Mouse (Mus musculus): ENCODE data around the gene Sept3.

The Sept3 gene

DNA sequence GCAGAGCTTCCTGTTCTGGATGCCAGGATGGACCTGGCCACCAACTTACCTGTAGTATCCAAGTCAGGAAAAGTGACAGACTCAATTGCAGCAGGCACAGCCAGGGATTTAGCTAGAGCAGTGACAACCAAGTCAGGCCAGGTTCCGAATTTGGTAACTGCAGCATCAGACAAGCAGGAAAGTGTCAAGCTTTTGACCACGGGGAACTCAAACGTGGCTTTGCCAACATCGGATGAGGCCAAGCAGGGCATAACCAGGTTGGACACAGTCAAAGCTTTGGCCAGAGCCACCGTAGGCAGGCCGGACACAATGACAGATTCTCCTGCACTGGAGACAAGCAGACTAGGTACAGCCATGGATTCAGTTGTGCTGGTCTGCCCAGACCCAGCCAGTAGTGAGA, 2.4 kb upstream of the Sept3 start:
- DNase-seq (ENCODE audit: low spot score): no peak

DNA sequence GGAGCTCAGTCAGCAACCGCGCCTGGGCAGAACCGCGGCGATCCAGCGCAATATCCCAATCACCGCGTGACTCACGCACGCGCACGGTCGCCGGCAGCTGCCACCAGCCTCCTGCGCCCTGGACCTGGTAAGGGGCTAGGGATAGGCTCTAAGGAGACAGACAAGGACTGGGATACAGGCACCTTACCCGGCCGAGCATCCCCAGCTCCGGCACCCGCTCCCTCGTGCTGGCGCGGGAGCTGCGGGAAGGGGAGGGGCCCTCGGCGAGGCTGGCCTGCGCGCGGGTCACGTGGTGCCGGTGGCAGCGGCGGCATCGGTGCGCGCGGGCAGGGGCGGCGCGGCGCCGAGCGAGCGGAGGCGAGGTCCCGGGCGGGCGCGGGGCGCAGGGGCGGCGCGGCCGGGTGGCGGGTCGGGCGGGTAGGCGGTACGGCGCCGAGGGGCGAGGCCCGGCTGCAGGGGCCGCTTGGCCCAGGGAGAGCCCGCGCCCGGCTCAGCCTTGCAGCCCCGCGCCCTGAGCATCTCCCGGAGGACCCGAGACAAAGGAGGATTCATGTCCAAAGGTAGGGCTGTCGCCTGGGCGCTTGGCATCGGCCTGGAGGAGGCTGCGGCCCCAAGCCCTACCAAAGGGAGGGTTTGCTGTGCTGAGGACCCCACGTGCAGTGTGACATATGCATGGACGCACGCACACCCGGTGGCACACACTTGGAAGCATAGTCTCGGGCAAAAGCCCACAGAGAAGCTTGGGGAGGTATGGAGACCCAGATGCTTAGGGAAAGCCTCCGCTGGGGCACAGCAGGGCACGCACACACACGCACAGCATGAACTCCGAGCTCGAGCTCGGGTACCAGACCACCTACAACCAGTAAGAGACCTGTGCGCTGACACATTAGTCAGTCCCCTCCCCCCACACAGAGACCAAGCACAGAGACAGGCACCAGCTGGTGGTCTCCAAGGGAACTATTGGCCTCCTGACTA, 521 bp downstream of the Sept3 start:
- no peak for DNase-seq (ENCODE audit: low spot score)

DNA sequence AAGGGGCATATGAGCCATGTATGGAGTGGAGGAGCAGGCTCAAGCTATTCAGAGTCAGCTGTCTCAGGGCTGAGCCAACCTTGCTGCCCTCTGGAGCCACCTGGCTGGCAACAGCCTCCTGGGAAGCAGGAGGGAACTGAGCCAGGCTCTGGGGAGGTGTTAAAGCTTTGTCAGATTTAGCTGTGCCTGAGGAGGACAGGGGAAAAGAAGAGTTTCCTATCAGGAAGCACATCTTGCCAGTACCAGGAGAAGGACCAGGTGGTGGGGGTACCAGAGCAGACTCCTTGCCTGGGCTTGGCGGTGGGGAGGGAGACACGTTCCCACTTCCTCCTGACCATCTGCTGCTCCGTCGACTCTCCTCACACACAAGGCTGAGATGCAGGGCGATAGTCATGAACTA, 2.9 kb downstream of the Sept3 start:
- no peak for DNase-seq (ENCODE audit: low spot score)

DNA sequence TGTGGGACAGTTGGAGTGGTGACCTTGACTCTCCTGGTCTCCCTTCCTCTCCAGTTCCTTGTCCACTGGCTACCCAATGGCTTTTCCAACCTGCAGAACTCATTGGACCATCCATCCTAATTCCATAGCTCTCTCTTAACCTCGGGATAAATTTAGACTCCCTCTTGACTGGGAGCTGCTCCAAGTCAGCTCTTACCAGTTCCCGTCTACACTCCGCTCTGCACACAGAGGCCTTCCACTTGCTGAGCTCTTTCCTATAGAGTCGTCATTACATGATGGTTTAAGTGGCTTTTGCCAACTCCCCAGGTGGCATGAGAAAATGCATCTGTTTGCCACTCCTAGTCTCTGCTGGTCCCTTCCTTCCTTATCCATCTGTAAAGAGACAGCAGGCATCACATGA, 5.9 kb downstream of the Sept3 start:
- DNase-seq (ENCODE audit: low spot score): no peak

DNA sequence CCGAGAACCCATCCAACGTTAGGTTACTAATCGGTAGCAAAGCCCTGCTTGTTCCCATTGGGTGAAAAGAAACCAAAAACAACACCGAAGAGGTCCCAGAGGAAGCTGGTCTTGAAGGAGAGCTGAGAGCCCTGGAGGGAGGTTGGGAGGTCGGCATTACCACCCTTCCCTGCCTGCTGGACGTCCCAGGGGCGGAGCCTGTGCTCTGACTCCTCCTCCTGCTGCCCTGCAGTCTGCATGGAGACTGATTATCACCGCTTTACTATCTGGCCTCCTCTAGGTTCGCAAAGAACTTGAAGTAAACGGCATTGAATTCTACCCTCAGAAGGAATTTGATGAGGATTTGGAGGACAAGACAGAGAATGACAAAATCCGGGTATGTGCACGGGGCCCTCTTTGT, 11.5 kb downstream of the Sept3 start:
- DNase-seq (ENCODE audit: low spot score): no peak

DNA sequence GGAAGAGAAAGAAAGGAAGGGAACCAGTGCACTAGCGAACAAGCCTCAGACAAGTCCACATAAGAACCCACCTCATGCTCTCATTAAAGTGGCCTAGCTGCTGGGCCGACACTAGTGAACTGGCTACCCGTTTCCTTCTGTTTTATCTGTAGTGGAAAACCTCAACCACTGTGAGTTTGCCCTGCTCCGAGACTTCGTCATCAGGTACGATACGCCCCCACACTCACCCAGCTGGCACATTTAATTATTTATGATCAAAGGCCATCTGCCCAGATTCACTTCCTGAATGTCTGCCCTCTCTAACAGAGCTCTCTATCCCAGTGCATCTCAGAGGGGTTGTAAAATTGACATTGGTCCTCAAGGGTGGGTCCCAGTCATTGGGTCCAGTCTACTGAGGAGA, 15.6 kb downstream of the Sept3 start:
- no peak for DNase-seq (ENCODE audit: low spot score)

DNA sequence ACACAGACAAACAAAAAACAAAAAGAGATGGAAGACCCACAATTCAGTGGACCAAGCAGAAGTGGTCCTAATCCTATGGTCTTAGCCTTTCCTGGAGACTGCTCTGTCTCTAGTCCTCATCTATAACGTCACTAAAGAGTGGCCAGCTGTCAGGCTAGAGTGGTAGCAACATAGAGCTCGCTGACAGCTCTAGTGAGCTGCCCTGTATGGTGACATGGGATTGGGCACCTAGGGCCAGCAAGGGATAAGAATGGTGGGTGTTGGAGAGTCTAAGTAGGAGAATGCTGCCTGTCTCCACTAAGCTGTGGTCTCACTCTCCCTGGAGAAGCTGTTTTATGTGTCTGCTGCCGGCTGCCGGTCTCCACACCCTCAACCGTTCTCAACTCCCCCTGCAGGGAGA, 18.2 kb downstream of the Sept3 start:
- no peak for DNase-seq (ENCODE audit: low spot score)

DNA sequence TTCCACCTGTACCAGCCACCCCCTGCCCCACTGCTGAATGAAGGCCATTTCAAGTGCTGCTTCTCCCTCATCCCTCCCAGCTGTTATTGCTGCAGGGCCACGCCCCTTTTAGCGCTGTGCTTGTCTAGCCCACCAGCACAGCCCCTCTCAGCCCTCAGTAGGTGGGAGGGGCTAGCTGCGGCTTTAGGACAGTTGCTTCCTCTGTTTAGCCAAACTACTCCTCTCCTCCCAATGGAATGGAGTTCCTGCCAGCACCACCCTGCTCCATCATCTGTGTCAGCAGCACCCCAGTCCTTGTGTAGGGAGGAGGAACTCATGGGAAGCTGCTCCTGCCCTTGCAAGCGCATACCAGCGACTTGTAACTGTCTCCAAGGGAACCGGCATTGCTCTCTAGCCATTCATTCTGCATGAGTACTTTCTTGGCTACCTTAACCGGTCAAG, 18.6 kb downstream of the Sept3 start:
- DNase-seq (ENCODE audit: low spot score): no peak

DNA sequence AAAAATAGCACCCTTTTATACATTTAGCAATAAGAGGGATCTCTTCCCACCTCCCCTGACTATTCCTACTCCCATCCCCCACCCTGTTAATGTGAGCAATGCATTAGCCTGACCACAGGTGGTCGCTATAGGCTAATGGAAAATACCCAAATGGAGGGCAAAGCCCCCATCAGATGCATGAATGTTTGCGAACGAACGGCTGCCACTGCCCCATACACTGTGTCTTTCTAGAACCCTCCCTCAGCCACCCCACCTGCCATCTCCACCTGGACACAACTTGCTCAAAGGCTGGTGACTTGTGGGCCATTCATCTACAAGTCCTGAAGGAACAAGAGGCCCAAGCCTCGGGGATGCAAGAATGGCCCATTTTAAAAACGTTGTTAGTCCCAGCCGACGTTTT, 19.4 kb downstream of the Sept3 start:
- no peak for DNase-seq (ENCODE audit: low spot score)

DNA sequence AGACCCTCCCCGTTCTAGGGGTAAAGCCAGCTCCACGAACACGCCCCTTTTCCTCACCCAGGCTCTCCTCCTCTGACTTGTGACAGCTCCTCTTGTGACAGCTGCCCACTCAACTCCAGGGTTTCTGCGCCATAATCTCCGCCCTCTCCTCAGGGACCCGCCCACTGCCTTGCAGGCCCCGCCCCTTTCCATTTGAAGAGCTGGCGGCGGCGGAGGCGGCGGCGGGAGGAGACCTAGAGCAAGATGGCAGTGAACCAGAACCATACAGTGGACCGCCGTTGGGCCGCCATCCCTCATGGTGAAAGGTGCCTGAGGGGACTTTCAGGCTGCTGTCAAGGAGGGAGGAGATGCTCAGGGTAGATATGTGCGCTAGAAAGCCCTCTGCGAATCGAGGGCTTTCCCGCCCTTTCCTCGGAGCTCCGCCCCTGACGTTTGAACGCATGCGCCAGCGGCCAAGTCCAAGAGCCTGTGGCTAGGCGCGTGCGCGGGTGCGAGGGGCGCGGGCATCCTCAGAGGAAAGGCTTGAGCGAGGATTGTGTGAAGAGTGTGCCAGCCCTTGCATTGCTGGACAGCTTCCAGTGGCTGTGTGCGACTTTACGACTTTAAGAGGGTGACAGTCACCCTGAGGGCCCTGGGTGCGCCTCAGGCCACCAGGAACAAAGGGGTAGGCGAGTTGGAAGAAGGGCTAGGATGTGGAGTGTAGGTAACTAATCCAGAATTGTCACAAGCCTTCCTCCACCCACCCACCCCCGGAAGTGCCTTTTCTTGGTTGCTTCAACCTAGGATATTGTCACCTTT, 24.3 kb downstream of the Sept3 start, which contains the start of gene Wbp2nl:
Gene Wbp2nl (plus strand): TSS at position 191 of the 798 bp plus-strand sequence.
- DNase-seq (ENCODE audit: low spot score): no peak

DNA sequence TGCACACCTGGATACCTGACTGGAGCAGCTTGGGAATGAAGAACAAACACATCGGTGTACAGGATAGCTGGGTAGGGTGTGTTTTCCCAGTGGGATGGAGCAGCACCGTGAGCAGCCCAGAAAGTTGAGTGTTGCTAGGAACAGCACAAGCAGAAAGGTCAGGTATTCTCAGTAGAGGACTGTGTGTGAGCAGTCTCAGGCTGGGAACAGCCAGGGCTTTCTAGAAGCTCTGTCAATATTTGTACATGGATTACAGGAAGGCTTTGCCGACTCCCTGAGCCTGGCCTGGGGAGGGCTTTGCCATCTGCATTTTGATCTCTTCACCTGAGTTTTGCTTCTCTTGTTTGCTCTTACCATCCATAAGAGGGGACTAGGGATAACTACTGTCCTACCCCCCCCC, 32.4 kb downstream of the Sept3 start:
- DNase-seq (ENCODE audit: low spot score): no peak

DNA sequence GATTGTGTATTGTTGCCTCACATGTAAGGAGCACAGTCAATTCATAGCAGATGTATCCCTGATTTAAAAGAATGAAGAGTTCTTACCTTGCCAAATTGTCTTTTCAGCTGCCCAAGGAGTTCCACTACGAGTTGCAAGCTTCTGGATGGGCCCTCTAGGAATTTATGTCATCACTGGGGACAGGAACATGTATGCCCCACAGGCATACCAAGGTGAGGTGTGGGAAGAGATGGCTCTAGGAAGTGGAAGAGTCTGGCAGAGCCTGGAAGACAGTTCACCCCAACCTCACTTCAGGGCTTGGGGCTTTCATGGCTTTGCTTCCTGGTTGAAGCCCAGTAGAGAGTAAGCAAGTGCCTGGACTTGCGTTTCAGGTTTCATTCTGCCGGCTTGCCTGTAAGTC, 33.7 kb downstream of the Sept3 start:
- DNase-seq (ENCODE audit: low spot score): no peak

DNA sequence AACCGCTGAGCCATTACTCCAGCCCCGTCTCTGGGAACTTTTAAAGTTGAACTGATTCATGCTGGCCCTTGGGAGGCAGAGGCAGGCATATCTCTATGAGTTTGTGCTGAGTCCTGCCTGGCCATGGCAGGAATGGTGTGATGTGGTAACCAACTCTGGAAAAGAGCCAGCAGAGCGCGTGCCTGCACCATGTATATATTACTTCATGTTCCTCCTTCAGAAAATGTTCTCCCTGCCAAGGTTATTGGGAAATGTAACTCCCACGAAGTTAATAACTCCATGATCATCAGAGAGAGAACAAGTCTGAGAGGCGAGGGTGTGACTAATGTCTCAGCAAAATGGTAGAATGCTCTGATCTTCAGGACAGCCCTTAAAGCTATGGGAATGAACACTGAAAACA, 43.1 kb downstream of the Sept3 start:
- peak; percentile 54 for DNase-seq (ENCODE audit: low spot score)

DNA sequence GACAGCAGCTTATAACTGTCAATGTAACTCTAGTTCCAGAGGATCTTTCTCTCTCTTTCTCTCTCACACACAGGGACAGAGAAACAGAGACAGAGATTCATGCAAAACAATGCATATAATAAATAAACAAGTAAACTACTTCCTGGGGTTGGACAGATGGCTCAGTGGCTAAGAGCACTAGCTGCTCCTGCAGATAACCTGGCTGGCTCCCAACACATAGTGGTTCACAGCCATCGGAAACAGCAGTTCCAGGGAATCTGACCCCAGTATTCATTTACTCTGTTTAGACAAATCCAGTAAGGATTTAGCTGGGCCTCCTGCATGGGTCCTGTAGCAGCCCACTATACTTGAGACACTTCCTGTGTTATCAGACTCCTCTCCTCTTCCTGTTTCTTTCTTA, 44.9 kb downstream of the Sept3 start:
- DNase-seq (ENCODE audit: low spot score): no peak

DNA sequence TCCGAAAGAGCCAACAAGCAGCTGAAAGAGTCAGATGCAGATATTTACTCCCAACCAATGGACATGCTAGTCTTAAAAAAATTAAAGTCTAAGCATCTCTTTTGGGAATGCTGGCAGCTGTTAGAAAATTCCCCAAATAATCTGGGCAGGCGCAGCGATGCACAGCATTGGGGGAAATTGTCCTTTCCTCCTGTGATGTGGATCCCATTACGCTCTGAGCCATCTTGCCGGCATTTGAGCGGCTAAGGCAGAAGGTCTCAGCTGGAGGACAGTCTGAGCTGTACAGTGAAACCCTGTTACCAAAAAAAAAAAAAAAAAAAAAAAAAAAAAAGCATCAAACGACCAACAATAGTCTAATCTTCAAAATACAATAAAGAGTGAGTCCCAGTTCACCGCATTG, 47.5 kb downstream of the Sept3 start:
- DNase-seq (ENCODE audit: low spot score): no peak

DNA sequence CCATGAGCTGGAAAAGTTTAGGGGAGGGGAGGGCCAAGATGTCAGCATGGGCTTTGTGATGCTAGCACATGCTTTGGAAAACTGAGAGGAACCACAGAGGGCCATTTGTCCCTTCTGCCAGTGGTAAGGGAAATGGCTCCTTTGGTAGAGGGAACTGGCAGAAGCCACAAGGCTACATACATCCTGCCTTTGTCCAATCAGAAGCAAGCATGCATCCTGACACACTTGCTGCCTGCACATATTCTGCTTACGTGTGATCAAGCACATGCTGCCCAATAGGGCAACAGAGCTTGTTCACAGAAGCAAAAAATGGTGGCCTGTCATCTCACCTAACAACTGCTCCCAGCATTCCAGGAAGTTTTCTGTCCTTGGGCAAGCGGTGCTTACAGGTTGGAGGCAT, 50.7 kb downstream of the Sept3 start:
- no peak for DNase-seq (ENCODE audit: low spot score)

DNA sequence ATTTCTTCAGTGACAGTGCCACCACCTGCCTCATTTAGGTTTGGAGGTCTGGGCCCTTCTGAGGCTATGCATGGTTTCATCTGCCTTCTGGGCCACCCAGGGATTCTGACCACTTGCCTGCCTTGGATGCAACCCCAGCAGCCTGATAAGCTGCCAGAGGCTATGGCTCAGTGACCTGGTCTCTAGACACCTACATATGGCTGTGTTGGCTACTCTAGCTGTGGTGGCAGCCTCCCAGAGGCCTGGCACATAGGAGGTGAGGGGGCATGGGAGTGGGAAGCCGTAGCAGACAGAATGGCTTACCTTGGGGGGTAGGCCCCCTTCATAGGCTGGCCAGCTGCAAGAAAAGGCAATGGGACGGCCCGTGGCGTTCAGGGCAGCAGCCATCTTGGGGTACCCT, 60.5 kb downstream of the Sept3 start:
- no peak for DNase-seq (ENCODE audit: low spot score)

DNA sequence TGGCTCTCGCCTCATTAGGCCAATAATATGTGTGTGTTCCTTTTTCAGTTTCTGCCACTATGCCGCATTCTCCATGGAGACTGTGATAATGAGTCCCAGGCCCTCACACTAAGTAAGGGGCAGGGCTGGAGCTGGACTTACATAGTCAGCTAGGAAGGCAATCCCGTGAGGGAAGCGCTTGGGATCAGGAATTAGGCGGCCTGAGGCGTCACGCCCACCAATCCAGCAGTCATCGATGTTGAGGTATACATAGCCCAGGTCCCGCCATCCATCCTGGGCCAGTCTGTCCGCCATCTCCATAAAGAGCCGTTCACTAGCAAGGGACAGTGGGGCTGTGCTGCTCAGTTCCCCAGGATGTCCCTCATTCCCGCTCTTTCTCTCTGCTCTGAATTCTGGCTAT, 61.9 kb downstream of the Sept3 start:
- no peak for DNase-seq (ENCODE audit: low spot score)

DNA sequence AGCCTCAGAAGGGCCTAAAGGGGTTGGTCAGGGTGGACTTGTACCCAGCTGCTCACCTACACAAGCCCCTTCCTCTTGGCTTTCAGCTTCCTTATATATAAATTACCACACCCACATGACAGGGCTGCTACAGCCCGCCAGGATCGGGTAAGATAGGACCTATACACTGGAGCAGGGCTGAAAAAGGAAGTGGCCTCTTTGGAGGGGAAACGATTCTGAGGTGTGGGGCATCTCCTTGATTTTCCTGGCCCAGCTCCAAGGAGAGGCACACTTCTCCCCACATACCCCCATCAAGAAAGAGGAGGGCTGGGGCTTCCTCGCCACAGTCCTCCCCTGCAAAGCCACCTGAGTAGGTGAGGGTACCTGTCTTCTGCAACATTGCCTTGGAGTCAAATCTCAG, 63.2 kb downstream of the Sept3 start:
- no peak for DNase-seq (ENCODE audit: low spot score)

DNA sequence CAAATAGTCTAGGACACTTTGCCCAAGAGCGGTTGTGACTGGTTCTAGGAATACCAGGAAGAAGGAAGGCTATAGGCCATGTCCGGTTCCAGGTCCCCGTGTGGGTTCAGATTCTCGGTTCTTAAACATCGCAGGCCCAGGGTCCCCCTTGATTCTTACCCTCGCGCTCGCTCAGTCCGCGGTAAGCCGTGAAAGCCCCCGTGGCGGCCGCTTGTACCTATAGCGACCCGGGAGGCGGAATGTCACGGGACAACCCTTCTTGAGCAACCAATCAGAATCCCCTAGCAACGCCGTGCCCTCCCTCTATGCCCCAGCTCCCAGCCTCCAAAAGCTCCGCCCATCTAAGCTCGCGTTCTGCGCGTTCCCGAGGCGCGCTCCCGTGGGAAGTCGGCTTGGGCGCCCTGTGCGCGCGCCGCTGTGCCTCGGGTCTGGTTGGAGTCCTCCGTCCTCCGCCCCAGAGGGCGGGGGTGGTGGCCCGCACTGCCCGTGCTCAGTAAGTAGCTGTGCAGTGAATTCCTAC, 64.0 kb downstream of the Sept3 start, which contains the start of the genes Naga, Pheta2 and Smdt1:
Gene Naga (minus strand): TSS at position 333 of the 520 bp plus-strand sequence.
Gene Pheta2 (plus strand): TSS at position 350 of the 520 bp plus-strand sequence.
Gene Smdt1 (plus strand): TSS at position 367 of the 520 bp plus-strand sequence.
- peak; percentile 95 for DNase-seq (ENCODE audit: low spot score)

DNA sequence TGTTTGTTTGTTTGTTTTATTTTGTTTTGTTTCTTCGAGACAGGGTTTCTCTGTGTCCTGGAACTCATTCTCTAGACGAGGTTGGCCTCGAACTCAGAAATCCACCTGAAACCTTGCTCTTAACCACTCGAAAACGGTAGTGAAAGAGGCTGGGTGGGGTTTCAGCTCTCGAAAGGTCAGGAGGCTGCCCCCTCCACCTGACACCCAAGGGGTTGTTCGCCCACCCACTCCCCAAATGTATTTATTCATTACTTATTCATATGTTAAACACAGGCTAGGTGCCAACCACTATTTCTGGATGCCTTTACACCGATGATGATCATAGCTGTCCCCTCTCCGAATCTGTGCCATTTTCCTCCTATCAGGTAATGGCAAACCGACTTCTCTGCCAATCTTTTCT, 64.5 kb downstream of the Sept3 start:
- DNase-seq (ENCODE audit: low spot score): no peak

DNA sequence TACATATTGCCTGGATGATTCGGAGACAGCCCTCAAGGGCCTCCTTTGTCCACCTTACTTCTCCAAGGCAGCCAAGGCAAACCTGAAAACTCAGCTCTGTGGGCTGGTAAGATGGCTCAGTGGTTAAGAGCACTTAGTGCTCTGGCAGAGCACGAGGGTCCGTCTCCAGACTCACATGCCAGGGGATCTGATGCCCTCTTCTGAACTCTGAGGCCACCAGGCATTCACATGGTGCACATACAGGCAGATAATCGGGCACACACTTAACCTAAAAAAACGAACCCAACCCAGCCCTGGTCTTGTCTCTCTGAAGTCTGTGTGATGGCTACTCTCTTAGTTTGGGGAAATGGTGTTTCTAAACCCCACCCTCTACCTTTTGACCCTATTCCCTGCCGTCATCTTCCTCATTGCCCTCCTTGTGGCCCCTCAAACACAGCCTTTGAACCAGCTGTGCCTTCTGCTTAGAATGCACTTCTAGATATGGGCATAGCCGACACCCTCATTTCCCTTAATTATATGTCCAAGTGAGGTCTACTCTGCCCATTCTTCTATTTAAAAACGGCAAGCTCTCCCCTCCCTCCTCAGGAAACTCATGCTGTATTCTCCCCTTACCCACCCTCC, 65.1 kb downstream of the Sept3 start:
- DNase-seq (ENCODE audit: low spot score): no peak
